Mouse (Mus musculus) midbrain, embryonic 16.5 days (tissue): ENCODE results near the gene Emilin2. TPM values are rescaled to one million over a fixed set of nuclear protein-coding genes. Genes with fewer than 3 reads are reported as not detected.

Experiments used
- ATAC-seq: fragments of 200-750 bp; cut with Nextera tagmentation; 2 replicates; pipeline ENCODE4 v1.8.0; 2017; ENCODE audit warnings: moderate TSS enrichment
- H3K27ac ChIP-seq: fragments of 300-500 bp; sonication (generic); 2 replicates; pipeline ENCODE4 v1.5.1; 2014; ENCODE audit warnings: mild to moderate bottlenecking, low read length, mixed read lengths
- H3K27me3 ChIP-seq: fragments of 300-500 bp; sonication (generic); 2 replicates; pipeline ENCODE4 v1.6.1; 2014; ENCODE audit warnings: low read depth, low read length, mixed read lengths; ENCODE audit not compliant: control insufficient read depth, insufficient read depth
- H3K36me3 ChIP-seq: fragments of 300-500 bp; sonication (generic); 2 replicates; pipeline ENCODE4 v1.6.1; 2014; ENCODE audit warnings: mild to moderate bottlenecking, low read length, moderate library complexity, mixed read lengths; ENCODE audit not compliant: control insufficient read depth, insufficient read depth
- H3K4me1 ChIP-seq: fragments of 300-500 bp; sonication (generic); 2 replicates; pipeline ENCODE4 v1.6.1; 2014; ENCODE audit warnings: mild to moderate bottlenecking, low read length, mixed read lengths; ENCODE audit not compliant: control insufficient read depth, insufficient read depth
- H3K4me2 ChIP-seq: fragments of 300-500 bp; sonication (generic); 2 replicates; pipeline ENCODE4 v1.6.1; 2014; ENCODE audit warnings: mild to moderate bottlenecking, low read length, mixed read lengths
- H3K4me3 ChIP-seq: fragments of 300-500 bp; sonication (generic); 2 replicates; pipeline ENCODE4 v1.5.1; 2014; ENCODE audit warnings: low read depth, mild to moderate bottlenecking, low read length, moderate library complexity, mixed read lengths
- H3K9ac ChIP-seq: fragments of 300-500 bp; sonication (generic); 2 replicates; pipeline ENCODE4 v1.6.1; 2014; ENCODE audit warnings: low read depth, low read length, mixed read lengths
- H3K9me3 ChIP-seq: fragments of 300-500 bp; sonication (generic); replicated peaks from 2 replicates; pipeline ENCODE4 v1.6.1; 2014; ENCODE audit warnings: mild to moderate bottlenecking, low read length, mixed read lengths; ENCODE audit not compliant: control insufficient read depth, poor library complexity, severe bottlenecking
- WGBS: fragments of 180-500 bp; shearing (Covaris S2); extraction: QIAGEN DNeasy Blood & Tissue Kit; methylation state at CpG from one replicate; pipeline ENCODE4 v1.1.7; 2014; 5-methylcytosine and 5-hydroxymethylcytosine counted together
- polyA plus RNA-seq: library from polyadenylated mRNA; unstranded; fragments of >200 nt; fragmentation: Nextera tagmentation; extraction: Ambion mirVana; gene quantifications from 2 replicates; pipeline ENCODE4 v1.2.1, GENCODE M21; 2015

Gene Emilin2
- polyA plus RNA-seq, 1 experiment from 2014 or later: 1.0 TPM

- no peak overlapping the region for H3K4me2 ChIP-seq
- H3K4me3 ChIP-seq: no peak overlapping the region
- no peaks in the 10 kb centered on the region for H3K36me3 ChIP-seq
- no peak overlapping the region for H3K27ac ChIP-seq
- H3K9me3 ChIP-seq: no peaks in the 10 kb centered on the region
- WGBS: 93% methylated on average over 9 of the region's 9 CpGs
- H3K27me3 ChIP-seq: no peaks in the 10 kb centered on the region
- H3K4me1 ChIP-seq: no peaks in the 10 kb centered on the region
- H3K9ac ChIP-seq: no peak overlapping the region
- ATAC-seq: no peak
Observed at GRCm38 (mm10) chr17:71282716-71283115, 29.1 kb downstream of the Emilin2 start.

- Histone ChIP-seq H3K4me3 (no peak overlapping the region), H3K27me3 (no peaks in the 10 kb centered on the region), H3K4me2 (no peak overlapping the region), H3K4me1 (no peaks in the 10 kb centered on the region), H3K27ac (no peak overlapping the region), H3K9me3 (no peaks in the 10 kb centered on the region), H3K36me3 (no peaks in the 10 kb centered on the region), H3K9ac (no peak overlapping the region)
- WGBS: 90% methylated on average over 6 of the region's 6 CpGs
- no peak for ATAC-seq
Observed at GRCm38 (mm10) chr17:71277701-71278491, 33.9 kb downstream of the Emilin2 start.

GRCm38 (mm10) chr17:71276771-71277170, 35.0 kb downstream of the Emilin2 start:
- Histone ChIP-seq H3K27me3 (no peaks in the 10 kb centered on the region), H3K4me3 (no peak overlapping the region), H3K27ac (no peak overlapping the region), H3K36me3 (no peaks in the 10 kb centered on the region), H3K4me2 (no peak overlapping the region), H3K9ac (no peak overlapping the region), H3K4me1 (no peaks in the 10 kb centered on the region), H3K9me3 (no peaks in the 10 kb centered on the region)
- no peak for ATAC-seq
- whole genome bisulfite sequencing: 86% methylated on average over 10 of the region's 10 CpGs

- Histone ChIP-seq H3K9me3 (no peaks in the 10 kb centered on the region), H3K4me1 (no peaks in the 10 kb centered on the region), H3K4me2 (no peak overlapping the region), H3K27me3 (no peaks in the 10 kb centered on the region), H3K36me3 (no peaks in the 10 kb centered on the region), H3K4me3 (no peak overlapping the region), H3K27ac (no peak overlapping the region), H3K9ac (no peak overlapping the region)
- no peak for ATAC-seq
- WGBS: 94% methylated on average over 12 of the region's 12 CpGs
Observed at GRCm38 (mm10) chr17:71273901-71274300, 37.9 kb downstream of the Emilin2 start.

- Histone ChIP-seq H3K27ac (no peak overlapping the region), H3K36me3 (no peaks in the 10 kb centered on the region), H3K9ac (no peak overlapping the region), H3K4me2 (no peak overlapping the region), H3K4me3 (no peak overlapping the region), H3K4me1 (no peaks in the 10 kb centered on the region), H3K27me3 (no peaks in the 10 kb centered on the region), H3K9me3 (no peaks in the 10 kb centered on the region)
- no peak for ATAC-seq
- 95% methylated on average over 3 of the region's 3 CpGs for WGBS
Observed at GRCm38 (mm10) chr17:71268599-71268998, 43.2 kb downstream of the Emilin2 start.

- Histone ChIP-seq H3K9ac (no peak overlapping the region), H3K4me2 (no peak overlapping the region), H3K4me1 (no peaks in the 10 kb centered on the region), H3K4me3 (no peak overlapping the region), H3K27me3 (no peaks in the 10 kb centered on the region), H3K9me3 (no peaks in the 10 kb centered on the region), H3K27ac (no peak overlapping the region), H3K36me3 (no peaks in the 10 kb centered on the region)
- no peak for ATAC-seq
- 79% methylated on average over 10 of the region's 10 CpGs for WGBS
Observed at GRCm38 (mm10) chr17:71268152-71268551, 43.6 kb downstream of the Emilin2 start.

- ATAC-seq: no peak
- 91% methylated on average over 8 of the region's 8 CpGs for WGBS
- Histone ChIP-seq H3K9ac (no peak overlapping the region), H3K4me3 (no peak overlapping the region), H3K27ac (no peak overlapping the region), H3K9me3 (no peaks in the 10 kb centered on the region), H3K36me3 (no peaks in the 10 kb centered on the region), H3K4me2 (no peak overlapping the region), H3K4me1 (no peaks in the 10 kb centered on the region), H3K27me3 (no peaks in the 10 kb centered on the region)
Observed at GRCm38 (mm10) chr17:71267374-71267773, 44.4 kb downstream of the Emilin2 start.

GRCm38 (mm10) chr17:71265336-71266051, 46.3 kb downstream of the Emilin2 start:
- ATAC-seq: no peak
- H3K36me3 ChIP-seq: no peaks in the 10 kb centered on the region
- no peak overlapping the region for H3K4me2 ChIP-seq
- H3K27ac ChIP-seq: no peak overlapping the region
- 74% methylated on average over 5 of the region's 5 CpGs for WGBS
- H3K27me3 ChIP-seq: no peaks in the 10 kb centered on the region
- no peaks in the 10 kb centered on the region for H3K9me3 ChIP-seq
- H3K4me1 ChIP-seq: no peaks in the 10 kb centered on the region
- no peak overlapping the region for H3K9ac ChIP-seq
- no peak overlapping the region for H3K4me3 ChIP-seq

- Histone ChIP-seq H3K9ac (no peak overlapping the region), H3K4me2 (no peak overlapping the region), H3K4me3 (no peak overlapping the region), H3K27me3 (no peaks in the 10 kb centered on the region), H3K27ac (no peak overlapping the region), H3K36me3 (no peaks in the 10 kb centered on the region), H3K9me3 (no peaks in the 10 kb centered on the region), H3K4me1 (no peaks in the 10 kb centered on the region)
- no peak for ATAC-seq
- 80% methylated on average over 4 of the region's 4 CpGs for WGBS
Observed at GRCm38 (mm10) chr17:71264739-71265138, 47.0 kb downstream of the Emilin2 start.
